Mouse (Mus musculus) myocyte (in vitro differentiated cells): ENCODE results near the gene Gfod2. TPM values are rescaled to one million over a fixed set of nuclear protein-coding genes. Genes with fewer than 3 reads are reported as not detected.

ENCODE experiments used
- H3K27me3 ChIP-seq: one replicate; pipeline ENCODE4 v1.6.1; 2011; ENCODE audit not compliant: control insufficient read depth, insufficient read depth, insufficient read length
- H3K36me3 ChIP-seq: one replicate; pipeline ENCODE4 v1.6.1; 2011; ENCODE audit not compliant: control insufficient read depth, insufficient read depth
- H3K4me2 ChIP-seq: one replicate; pipeline ENCODE4 v1.6.1; 2011; ENCODE audit warnings: low read depth, control low read depth
- H3K4me3 ChIP-seq: one replicate; pipeline ENCODE4 v1.5.1; 2011; ENCODE audit warnings: mild to moderate bottlenecking, control low read depth, moderate library complexity
- H3K79me2 ChIP-seq: one replicate; pipeline ENCODE4 v1.6.1; 2011; ENCODE audit not compliant: control insufficient read depth, insufficient read depth
- H3ac ChIP-seq: one replicate; pipeline ENCODE4 v1.6.1; 2011; ENCODE audit not compliant: control insufficient read depth, insufficient read length
- CEBPB ChIP-seq: IDR thresholded peaks from 2 replicates; pipeline ENCODE4 v1.6.1; 2011; ENCODE audit warnings: mild to moderate bottlenecking, moderate library complexity; ENCODE audit not compliant: poor library complexity, insufficient read depth, severe bottlenecking
- E2F4 ChIP-seq: IDR thresholded peaks from one replicate; pipeline ENCODE4 v1.6.1; 2011; ENCODE audit warnings: mild to moderate bottlenecking, control low read depth, moderate library complexity; ENCODE audit not compliant: insufficient read depth
- MAX ChIP-seq: IDR thresholded peaks from one replicate; pipeline ENCODE4 v1.6.1; 2011; ENCODE audit warnings: low read depth, mild to moderate bottlenecking, control low read depth
- MYOD1 ChIP-seq, 3 experiments: IDR thresholded peaks; one replicate each; pipeline ENCODE4 v1.6.1; 2011; ENCODE audit warnings: control low read depth in 2 of 3, low read depth in 2 of 3, mild to moderate bottlenecking in 2 of 3, moderate library complexity in 1 of 3; ENCODE audit not compliant: insufficient read length in 2 of 3, control insufficient read depth in 1 of 3
- MYOG ChIP-seq, 3 experiments: IDR thresholded peaks; one replicate each; pipeline ENCODE4 v1.6.1; 2011; ENCODE audit warnings: control low read depth in 2 of 3, low read depth in 2 of 3, mild to moderate bottlenecking in 2 of 3; ENCODE audit not compliant: insufficient read length in 2 of 3, control insufficient read depth in 1 of 3, insufficient read depth in 1 of 3
- POLR2A ChIP-seq: IDR thresholded peaks from one replicate; pipeline ENCODE4 v1.6.1; 2011; ENCODE audit warnings: low read depth, mild to moderate bottlenecking, control low read depth, moderate library complexity; ENCODE audit not compliant: insufficient read length
- POLR2AphosphoS2 ChIP-seq: IDR thresholded peaks from one replicate; pipeline ENCODE4 v1.6.1; 2011; ENCODE audit warnings: low read depth, control low read depth; ENCODE audit not compliant: insufficient read length
- REST ChIP-seq: IDR thresholded peaks from one replicate; pipeline ENCODE4 v1.6.1; 2011; ENCODE audit warnings: mild to moderate bottlenecking, control low read depth, moderate library complexity; ENCODE audit not compliant: insufficient read depth, insufficient read length
- SRF ChIP-seq: IDR thresholded peaks from one replicate; pipeline ENCODE4 v1.6.1; 2011; ENCODE audit warnings: low read depth; ENCODE audit not compliant: control insufficient read depth, insufficient read length
- TCF12 ChIP-seq: IDR thresholded peaks from one replicate; pipeline ENCODE4 v1.6.1; 2011; ENCODE audit warnings: mild to moderate bottlenecking, control low read depth; ENCODE audit not compliant: poor library complexity, insufficient read depth, severe bottlenecking
- TCF3 ChIP-seq: IDR thresholded peaks from one replicate; pipeline ENCODE4 v1.6.1; 2011; ENCODE audit warnings: low read depth, control low read depth; ENCODE audit not compliant: insufficient read length
- USF1 ChIP-seq: IDR thresholded peaks from one replicate; pipeline ENCODE4 v1.6.1; 2011; ENCODE audit warnings: low read depth, mild to moderate bottlenecking, control low read depth, moderate library complexity
- polyA plus RNA-seq: library from polyadenylated mRNA; unstranded; fragments of >200 nt; fragmentation: generic; extraction: Trizol; gene quantifications from one replicate; pipeline ENCODE4 v1.2.1, GENCODE M21; 2012; ENCODE audit warnings: missing spikeins

Gene Gfod2
- polyA plus RNA-seq: 5.0 TPM

- no peaks in the 10 kb centered on the region for H3K27me3 ChIP-seq
- TF ChIP-seq SRF (no peak), TCF12 (no peak), POLR2A (peak; percentile 65), MAX (no peak), MYOD1 (IDR thresholded peaks at IDR 0.05; ENCODE audit: control insufficient read depth in 1 of 3, insufficient read length in 2 of 3, low read depth in 2 of 3) (peak in 1 of 3 experiments; percentile 7), CEBPB (no peak), E2F4 (no peak), TCF3 (no peak), MYOG (IDR thresholded peaks at IDR 0.05; ENCODE audit: control insufficient read depth in 1 of 3, insufficient read depth in 1 of 3, insufficient read length in 2 of 3, low read depth in 2 of 3) (no peak), REST (no peak), USF1 (no peak), POLR2AphosphoS2 (no peak)
- H3K79me2 ChIP-seq: peaks cover 4% of the 10 kb centered on the region
- peak within 1 kb of the TSS; percentile 47 for H3K4me3 ChIP-seq
- H3K4me2 ChIP-seq: peak within 1 kb of the TSS; percentile 94
- H3ac ChIP-seq: peak within 1 kb of the TSS; percentile 10
- H3K36me3 ChIP-seq: no peaks in the 10 kb centered on the region
Measured at GRCm38 (mm10) chr8:105758277-105759108, at the start of gene Gfod2. TSS of gene Gfod2 (minus strand) at chr8:105758664.

- H3K4me2 ChIP-seq: peak overlapping the region; percentile 15
Measured at GRCm38 (mm10) chr8:105807766-105808165, 49.3 kb upstream of the Gfod2 start.

GRCm38 (mm10) chr8:105805964-105806363, 47.5 kb upstream of the Gfod2 start:
- no peak overlapping the region for H3ac ChIP-seq
- no peak overlapping the region for H3K4me2 ChIP-seq
- peaks cover 6% of the 10 kb centered on the region for H3K36me3 ChIP-seq
- TF ChIP-seq E2F4: no peak
- TF ChIP-seq CEBPB: no peak
- no peak for TF ChIP-seq TCF3
- TF ChIP-seq MYOG (IDR thresholded peaks at IDR 0.05; ENCODE audit: control insufficient read depth in 1 of 3, insufficient read depth in 1 of 3, insufficient read length in 2 of 3, low read depth in 2 of 3): no peak
- TF ChIP-seq SRF: no peak
- peaks cover 38% of the 10 kb centered on the region for H3K79me2 ChIP-seq
- no peaks in the 10 kb centered on the region for H3K27me3 ChIP-seq
- H3K4me3 ChIP-seq: no peak overlapping the region

More at GRCm38 (mm10) chr8:105807766-105808165, 49.3 kb upstream of the Gfod2 start:
- no peak overlapping the region for H3ac ChIP-seq
- H3K4me3 ChIP-seq: no peak overlapping the region
- TF ChIP-seq E2F4: no peak
- TF ChIP-seq TCF3: no peak
- no peak for TF ChIP-seq MYOG (IDR thresholded peaks at IDR 0.05; ENCODE audit: control insufficient read depth in 1 of 3, insufficient read depth in 1 of 3, insufficient read length in 2 of 3, low read depth in 2 of 3)
- TF ChIP-seq POLR2AphosphoS2: no peak
- TF ChIP-seq MYOD1 (IDR thresholded peaks at IDR 0.05; ENCODE audit: control insufficient read depth in 1 of 3, insufficient read length in 2 of 3, low read depth in 2 of 3): no peak
- TF ChIP-seq REST: no peak
- TF ChIP-seq TCF12: no peak
- TF ChIP-seq POLR2A: no peak
- TF ChIP-seq CEBPB: no peak
- TF ChIP-seq SRF: no peak
- TF ChIP-seq MAX: no peak
- no peak for TF ChIP-seq USF1
- peaks cover 42% of the 10 kb centered on the region for H3K79me2 ChIP-seq
- no peaks in the 10 kb centered on the region for H3K27me3 ChIP-seq
- H3K36me3 ChIP-seq: peaks cover 6% of the 10 kb centered on the region

GRCm38 (mm10) chr8:105805346-105805745, 46.9 kb upstream of the Gfod2 start:
- H3ac ChIP-seq: no peak overlapping the region
- H3K27me3 ChIP-seq: no peaks in the 10 kb centered on the region
- peaks cover 6% of the 10 kb centered on the region for H3K36me3 ChIP-seq
- H3K4me3 ChIP-seq: no peak overlapping the region
- H3K4me2 ChIP-seq: no peak overlapping the region
- H3K79me2 ChIP-seq: peaks cover 34% of the 10 kb centered on the region
- TF ChIP-seq MAX (no peak), TCF3 (no peak), USF1 (no peak), REST (no peak), TCF12 (no peak), MYOG (IDR thresholded peaks at IDR 0.05; ENCODE audit: control insufficient read depth in 1 of 3, insufficient read depth in 1 of 3, insufficient read length in 2 of 3, low read depth in 2 of 3) (no peak)

GRCm38 (mm10) chr8:105804797-105805196, 46.3 kb upstream of the Gfod2 start:
- H3ac ChIP-seq: no peak overlapping the region
- H3K4me3 ChIP-seq: no peak overlapping the region
- H3K4me2 ChIP-seq: no peak overlapping the region
- no peaks in the 10 kb centered on the region for H3K27me3 ChIP-seq
- peaks cover 31% of the 10 kb centered on the region for H3K79me2 ChIP-seq
- no peak for TF ChIP-seq MYOD1 (IDR thresholded peaks at IDR 0.05; ENCODE audit: control insufficient read depth in 1 of 3, insufficient read length in 2 of 3, low read depth in 2 of 3)
- TF ChIP-seq POLR2AphosphoS2: no peak
- no peak for TF ChIP-seq USF1
- no peak for TF ChIP-seq CEBPB
- TF ChIP-seq SRF: no peak
- TF ChIP-seq REST: no peak
- TF ChIP-seq MYOG (IDR thresholded peaks at IDR 0.05; ENCODE audit: control insufficient read depth in 1 of 3, insufficient read depth in 1 of 3, insufficient read length in 2 of 3, low read depth in 2 of 3): no peak
- TF ChIP-seq TCF3: no peak
- TF ChIP-seq TCF12: no peak
- TF ChIP-seq E2F4: no peak
- TF ChIP-seq POLR2A: no peak
- TF ChIP-seq MAX: no peak
- peaks cover 6% of the 10 kb centered on the region for H3K36me3 ChIP-seq
